Mouse (Mus musculus) lung, postnatal 36 days (tissue): ENCODE results near the gene Dynlrb1.

ENCODE experiments used
- DNase-seq: peaks from one replicate; pipeline ENCODE4 v3.0.0; 2022; ENCODE audit warnings: mixed read lengths

Dynlrb1 gene

DNA sequence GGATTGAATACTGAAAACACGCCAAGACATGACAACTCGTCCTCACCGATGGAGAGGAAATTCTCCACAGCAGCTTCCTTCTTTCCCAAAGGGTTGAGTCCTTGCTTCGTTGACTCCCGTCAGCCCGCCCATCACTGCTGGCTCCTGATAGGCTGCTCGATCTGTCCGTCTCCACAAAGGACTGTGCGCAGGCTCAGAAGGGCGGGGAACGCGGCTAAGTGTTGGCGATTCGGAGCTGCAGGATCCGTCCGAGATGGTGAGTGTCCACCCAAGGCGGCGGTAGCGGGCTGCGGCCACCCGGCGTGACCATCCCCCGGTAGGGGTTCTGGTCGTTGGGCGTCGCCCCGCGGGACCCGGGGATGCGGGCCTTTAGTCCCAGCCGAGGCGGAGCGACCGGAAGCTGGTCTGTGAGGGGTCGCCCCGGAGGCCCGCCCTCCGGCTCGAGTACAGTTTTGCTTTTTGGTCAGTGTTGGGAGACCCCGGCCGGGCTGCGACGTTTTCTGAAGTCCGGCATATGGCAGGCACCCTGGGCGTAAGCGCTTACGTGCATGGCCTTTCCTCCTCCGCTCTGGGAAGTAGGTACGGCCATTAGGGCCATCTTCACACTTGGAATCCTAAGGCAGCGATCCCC is at the start of gene Dynlrb1:
Gene Dynlrb1 (plus strand): TSS at position 172 of the 631 bp plus-strand sequence.
- peak; percentile 99 for DNase-seq

DNA sequence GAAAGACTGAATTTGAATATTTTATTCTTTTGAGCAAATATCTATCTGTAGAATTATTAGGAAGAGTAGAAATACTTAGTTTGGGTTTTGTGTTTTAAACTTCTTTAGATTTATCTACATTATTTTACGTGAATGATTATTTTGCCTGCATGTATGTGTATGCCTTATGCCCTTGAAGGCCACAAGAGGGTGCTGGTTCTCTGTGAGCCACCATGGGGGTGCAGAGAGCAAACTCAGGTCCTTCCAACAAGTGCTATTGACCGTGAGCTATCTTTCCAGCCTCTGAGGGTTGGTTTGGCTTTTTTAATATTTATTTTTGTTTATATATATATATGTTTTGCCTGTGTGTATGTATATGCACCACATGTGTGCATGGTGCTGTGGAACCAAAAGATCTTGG is 28.9 kb upstream of the Dynlrb1 start:
- DNase-seq = peak; percentile 38

DNA sequence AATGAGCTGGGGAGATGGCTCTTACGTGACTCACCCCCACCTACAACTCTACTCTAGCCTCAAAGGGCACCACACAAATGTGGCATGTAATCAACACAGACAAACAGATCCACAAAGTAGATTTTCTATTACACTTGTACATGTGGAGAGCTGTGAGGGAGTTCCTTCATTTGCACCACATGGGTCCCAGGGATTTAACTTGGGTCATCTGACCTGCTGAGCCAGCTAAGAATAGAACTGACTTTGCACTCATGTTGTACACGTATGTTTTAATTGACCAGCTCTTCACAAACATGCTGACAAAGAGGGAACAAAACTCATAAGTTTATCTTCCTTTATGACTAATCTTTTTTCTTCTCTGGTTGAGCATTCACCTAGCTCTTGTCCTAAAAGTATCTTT is 13.2 kb upstream of the Dynlrb1 start:
- DNase-seq = no peak

DNA sequence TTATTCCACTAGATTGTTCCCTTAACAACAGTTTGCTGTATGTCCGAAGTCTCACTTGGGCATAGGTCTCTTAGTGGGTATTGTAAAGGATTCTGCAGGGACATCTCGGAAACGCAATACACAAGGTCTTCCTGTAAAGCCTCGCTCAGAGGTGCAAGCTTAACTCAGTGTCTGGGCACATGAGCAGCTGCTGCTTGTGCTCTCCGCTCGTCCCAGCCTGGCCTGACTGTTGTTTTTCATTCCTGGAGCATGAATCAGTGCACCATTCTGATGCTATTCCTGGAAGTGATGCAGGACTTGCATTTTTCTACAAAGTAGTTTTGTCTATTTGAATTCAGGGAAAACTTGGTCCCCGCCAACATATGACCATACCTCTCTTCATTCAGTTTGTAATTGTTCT is 11.6 kb upstream of the Dynlrb1 start:
- peak; percentile 10 for DNase-seq

DNA sequence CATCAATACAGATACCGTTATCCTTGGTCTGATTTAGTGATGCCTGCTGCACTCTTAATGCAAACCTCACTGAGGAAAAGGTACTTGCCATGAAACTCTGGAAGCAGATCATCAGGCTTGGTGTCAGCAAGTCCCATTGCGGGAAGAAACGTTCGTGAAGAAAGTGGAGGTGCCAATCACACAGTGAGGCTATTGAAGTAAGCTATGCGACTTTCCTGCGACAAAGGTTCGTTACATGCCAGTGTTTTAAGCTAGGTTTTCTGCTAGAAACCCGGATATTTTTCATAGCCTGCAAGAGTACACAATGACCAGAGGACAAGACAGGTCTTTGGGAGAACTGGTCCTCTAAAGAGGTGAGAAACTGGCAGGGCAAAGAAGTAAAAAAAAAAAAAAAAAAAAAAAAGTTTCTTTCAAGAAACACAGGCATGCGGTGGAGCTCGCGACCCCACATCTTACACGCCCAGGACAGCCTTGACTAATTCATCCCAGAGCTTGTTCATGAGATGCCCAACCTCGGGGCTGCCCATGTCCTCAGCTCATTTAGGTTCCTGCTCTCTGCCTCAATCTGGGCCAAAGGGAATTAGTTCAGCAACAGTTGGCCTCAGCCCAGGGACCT is 479 bp upstream of the Dynlrb1 start:
- DNase-seq = no peak

DNA sequence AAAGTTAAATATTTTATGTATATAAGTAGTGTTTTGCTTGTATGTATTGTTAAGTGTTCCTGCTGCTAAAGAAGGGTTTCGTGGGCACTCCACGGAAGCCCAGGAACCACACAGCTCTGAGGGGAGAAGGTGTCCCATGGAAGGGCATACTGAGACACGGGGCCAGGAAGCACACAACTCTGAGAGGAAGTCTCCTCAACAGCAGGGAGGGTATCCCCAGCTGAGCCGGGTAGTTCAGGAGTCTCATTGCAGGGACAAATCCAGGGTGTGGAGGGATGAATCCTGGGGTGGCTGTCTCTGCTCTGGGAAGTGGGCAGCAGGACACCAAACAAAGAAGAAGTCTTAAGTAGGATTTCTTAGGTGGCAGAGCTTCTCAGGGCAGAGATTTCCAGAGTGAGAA is 943 bp downstream of the Dynlrb1 start:
- no peak for DNase-seq

DNA sequence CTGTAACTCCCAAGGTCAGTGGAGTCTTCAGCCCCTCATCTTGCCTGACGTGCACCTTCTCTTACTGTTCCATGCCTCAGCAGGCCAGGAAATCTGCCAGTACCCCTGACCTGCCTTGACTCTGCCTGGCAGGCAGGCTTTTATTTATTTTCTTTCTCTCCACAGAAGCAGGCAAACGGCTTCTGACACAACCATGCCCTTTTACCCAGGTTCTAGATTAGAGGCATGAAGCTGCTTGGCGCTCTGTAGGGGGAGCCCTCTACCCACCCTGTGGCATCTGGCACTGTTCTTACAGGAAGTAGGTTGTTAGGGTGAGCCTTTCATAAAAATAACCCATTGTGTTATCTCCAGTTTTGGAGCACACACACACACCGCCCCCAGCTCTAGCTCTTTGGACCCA is 4.6 kb downstream of the Dynlrb1 start:
- DNase-seq = peak; percentile 64

DNA sequence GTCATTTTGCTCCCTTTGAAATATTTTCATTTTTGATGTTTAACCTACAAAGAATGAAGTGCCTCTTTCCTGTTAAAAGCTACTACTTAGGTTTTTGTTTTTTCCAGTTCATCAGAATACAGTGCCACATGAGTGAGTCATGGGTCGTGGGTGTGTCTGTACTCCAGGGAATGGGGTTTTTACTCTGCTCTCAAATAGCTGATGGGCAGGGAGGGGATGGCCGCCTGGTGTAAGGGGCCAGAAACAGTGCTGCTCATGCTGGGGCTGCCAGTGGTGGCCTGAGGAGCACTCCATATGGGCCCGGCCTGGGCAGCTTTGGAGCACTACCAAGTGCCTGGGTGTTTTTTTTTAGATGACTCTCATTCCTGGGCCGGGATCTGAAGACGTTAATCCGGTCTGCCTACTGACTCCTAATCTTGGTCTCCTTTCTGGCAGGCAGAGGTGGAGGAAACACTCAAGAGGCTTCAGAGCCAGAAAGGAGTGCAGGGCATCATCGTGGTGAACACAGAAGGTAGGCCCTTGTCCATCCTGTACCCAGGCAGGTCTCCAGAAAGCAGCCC is 6.0 kb downstream of the Dynlrb1 start:
- peak; percentile 38 for DNase-seq

DNA sequence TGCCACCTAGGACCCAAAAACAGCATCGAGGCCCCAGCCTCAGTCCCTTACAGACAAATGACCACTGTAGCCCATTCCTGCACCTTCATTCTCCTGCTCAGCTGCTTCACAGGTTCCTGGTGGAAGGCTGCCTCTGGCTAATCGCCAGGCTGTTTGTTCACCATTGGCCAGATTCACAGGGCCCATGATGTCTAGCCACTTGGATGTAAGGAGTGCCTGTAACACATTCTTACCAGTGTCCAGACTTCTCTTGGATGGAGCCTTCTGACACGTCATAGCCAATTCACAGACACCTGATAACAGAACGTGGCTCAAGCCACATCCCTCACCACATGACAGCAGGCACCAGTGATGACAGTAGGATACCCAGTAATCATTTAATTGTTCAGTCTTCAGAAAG is 9.9 kb downstream of the Dynlrb1 start:
- DNase-seq = no peak

DNA sequence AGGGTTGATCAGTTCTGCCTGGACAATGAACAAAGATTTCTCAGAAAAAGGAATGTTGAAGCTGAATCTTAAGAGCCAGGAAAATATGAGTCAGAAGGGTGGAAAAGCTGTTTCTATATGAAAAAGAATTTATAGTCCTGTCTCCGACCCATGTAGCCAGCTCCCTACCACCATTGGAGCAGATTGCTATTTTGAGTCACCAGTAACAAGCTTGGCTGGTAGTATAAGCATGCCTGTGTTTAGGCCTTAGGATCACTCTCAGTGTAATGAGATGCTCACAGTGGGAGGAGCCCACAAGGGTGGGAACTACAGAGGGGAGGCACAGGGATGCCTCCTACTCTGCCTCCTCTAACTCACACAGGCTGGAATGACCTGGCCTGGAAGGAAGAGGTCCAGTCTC is 11.9 kb downstream of the Dynlrb1 start:
- no peak for DNase-seq

DNA sequence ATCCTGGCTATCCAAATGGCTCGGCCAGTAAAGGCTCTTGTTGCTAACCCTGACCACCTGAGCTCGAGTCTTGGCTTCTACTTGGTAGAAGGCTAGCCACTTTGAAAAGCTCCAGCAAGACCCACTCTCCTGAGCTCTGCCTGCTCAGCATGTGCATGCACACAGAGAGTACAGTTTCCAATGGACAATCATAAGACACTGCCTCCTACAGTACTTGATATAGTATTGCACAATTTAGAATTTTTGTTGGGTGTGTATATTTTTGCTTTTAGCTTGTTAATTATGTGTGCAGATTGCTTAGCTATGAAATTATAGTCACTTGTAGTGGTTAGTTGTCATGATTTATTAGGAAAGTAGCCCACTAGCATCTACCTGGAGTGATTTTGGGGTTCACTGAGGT is 12.4 kb downstream of the Dynlrb1 start:
- DNase-seq = no peak

DNA sequence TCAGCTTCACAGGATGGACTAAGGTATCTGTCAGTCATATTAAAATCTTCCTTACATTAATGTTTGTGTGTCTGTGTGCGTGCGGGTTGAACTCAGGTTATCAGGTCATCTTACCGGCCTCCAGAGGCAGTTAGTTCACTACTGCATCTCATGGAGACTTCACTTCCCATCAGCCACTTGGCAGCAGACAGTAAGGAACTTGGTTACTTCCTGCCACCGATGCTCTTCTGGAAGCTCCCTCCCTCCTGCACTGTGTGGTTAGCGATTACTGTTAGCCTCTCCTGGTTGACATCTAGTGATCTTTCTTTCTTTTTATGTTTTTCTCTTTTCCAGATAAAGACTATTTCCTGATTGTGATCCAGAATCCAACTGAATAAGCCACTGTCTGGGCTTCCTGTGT is 13.3 kb downstream of the Dynlrb1 start:
- DNase-seq = no peak

DNA sequence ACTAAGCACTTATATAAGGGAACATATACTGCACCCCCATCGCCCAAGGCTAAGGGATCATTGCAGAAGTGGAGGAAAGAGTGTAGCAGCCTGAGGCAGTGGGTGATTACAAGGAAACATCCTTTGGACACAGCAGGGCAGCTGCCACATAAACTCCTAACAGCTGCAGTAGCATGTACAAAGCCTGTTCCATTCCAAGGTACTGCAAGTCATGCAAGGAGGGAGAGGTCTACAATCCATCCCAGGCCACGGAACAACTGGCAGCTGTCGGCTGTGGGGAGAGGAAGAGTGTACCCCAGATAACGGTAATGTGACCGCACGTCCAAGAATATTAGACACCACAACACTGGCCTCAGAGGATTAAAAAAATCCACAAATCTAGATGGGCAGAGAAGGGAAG is 29.2 kb downstream of the Dynlrb1 start:
- no peak for DNase-seq

DNA sequence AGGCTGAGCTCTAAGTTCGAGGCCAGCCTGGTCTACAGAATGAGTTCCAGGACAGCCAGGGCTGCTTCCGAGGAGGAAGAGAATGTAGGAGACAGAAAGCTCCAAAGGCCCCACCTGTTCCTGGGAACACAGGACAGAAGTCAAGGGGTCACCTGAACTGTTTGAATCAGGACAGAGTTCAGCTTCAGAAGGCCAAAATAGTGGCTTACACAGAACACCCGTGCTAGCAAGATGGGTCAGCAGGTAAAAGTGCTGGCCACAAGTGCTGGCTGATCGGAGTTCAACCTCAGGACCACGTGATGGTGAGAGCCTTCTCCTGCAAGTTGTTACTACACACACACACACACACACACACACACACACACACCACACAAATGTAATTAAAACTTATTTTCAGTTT is 30.6 kb downstream of the Dynlrb1 start:
- no peak for DNase-seq

DNA sequence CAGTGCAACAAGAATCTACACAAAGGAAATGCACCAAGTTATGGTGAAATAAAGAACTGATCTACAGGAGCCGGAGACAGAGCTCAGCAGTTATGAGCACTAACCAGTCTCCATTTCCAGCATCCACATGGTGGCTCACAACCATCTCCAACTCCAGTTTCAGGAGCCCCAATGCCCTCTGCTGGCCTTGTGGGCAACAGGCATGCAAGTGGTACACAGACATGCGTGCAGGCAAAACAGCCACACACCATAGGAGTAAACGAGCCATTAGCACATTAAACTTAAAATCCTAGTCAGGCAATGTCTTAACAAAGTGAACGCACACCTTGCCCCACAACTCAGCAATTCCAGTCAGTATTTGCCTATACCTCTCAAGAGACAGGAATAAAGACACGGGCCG is 35.6 kb downstream of the Dynlrb1 start:
- peak; percentile 40 for DNase-seq

DNA sequence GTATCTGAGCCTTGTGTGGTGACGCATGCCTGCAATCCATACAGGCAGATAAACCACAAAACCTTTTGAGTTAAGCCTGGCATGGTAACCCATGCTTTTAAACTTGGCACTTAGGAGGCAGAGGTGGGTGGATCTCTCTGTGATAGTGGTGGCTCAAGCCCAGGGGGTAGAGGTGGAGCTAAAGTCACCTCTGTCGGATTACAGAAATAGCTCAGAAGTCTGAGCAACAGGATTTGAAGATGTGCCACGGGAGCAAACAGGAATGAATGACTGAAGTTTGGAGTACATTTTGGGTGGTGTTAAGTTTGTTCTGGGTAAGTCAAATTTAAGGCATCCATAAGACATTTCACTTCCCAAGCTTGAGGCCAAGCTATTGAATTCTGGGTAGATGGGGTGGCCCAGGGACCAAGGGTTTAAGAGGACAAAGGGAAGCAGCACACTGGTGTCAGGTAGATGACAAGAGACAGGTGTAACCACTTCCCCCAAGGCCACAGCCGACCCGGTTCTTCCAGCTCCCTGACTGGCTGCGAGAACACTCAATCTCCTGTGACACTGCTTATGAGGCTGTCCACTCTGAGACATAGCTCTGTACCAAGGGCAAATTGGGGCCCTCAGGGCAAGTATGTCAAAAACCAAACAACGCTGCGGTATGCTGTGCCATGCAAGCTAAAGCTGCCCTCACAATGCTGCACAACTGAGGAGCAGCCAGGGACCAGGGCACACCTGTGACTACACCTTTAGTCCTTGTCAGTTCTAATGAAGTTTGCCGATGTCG is 36.2 kb downstream of the Dynlrb1 start:
- DNase-seq = no peak

DNA sequence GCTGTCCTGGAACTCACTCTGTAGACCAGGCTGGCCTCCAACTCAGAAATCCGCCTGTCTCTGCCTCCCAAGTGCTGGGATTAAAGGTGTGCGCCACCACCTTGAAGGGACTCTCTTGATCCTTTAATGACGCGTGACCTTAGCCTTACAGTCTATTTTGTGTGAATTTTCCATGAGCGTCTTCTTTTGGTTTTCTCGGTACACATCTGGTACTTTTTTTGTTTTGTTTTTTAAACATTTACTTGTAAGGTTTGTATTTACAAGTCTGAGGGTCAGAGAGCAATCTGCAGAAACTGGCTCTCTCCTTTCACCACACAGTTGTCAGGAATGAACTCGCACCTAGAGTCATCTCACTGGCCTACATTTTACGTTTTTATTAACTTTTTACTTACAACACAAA is 37.3 kb downstream of the Dynlrb1 start:
- DNase-seq = no peak

DNA sequence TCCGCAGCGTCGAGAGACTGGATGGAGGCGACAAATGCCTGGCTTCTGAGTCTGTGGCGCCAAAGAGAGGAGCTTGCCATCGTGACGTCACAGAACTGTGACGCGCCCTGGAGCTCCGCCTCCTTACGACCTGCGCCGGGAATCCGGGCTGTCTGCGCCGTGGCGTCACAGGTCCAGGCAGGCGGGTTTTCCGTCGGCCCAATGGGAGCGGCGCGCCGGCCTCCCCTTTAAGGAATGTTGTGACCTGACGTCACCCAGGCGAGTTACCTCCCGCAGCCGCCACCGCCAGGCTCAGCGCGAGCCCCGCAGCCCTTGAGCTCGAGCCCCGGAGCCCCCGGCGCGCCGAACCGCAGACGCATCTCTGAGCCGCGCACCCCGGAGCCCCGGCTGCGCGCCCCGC is 39.9 kb downstream of the Dynlrb1 start, which contains the start of gene Map1lc3a:
Gene Map1lc3a (plus strand): TSS at position 103 of the 400 bp plus-strand sequence.
- peak; percentile 98 for DNase-seq

DNA sequence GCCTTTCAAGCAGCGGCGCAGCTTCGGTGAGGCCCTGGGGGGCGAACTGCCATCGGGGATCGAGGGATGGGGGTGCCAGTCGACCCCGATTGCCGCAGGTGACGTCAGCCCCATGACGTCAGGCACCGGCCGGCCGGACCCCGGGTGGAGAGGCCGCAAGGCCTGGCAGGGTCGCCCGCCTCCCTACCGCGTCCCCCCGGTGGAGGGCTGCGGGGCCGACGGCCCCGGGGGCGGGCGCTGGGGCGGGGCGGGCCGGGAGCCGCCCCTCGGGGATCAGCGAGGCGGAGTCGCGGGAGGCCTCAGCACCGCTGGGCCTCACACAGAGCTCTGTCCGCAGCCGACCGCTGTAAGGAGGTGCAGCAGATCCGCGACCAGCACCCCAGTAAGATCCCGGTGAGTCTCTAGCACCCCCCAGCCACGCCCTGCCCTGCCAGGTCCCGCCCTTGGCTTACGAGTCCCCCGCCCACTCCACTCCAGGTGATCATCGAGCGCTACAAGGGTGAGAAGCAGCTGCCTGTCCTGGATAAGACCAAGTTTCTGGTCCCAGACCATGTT is 40.4 kb downstream of the Dynlrb1 start:
- DNase-seq = peak; percentile 73

DNA sequence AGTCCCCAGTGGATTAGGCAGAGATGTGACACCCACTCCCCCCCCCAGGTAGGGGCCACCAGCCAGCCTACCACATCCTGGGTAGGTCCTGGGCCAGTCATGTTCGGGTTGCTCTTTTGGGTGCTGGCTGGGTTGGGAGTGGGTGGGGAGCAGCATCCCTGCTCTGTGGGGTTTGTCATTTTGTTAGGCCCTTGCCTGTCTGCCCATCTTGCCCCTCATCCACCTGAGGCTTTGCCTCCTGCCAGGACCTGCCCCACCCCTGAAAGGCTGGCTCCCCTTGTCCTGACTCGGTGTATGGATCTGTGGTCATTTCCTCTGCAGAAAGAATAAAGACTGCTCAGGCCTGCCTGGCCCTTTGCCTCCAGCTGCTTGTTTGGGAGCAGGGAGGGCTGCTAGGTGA is 41.4 kb downstream of the Dynlrb1 start:
- DNase-seq = no peak

DNA sequence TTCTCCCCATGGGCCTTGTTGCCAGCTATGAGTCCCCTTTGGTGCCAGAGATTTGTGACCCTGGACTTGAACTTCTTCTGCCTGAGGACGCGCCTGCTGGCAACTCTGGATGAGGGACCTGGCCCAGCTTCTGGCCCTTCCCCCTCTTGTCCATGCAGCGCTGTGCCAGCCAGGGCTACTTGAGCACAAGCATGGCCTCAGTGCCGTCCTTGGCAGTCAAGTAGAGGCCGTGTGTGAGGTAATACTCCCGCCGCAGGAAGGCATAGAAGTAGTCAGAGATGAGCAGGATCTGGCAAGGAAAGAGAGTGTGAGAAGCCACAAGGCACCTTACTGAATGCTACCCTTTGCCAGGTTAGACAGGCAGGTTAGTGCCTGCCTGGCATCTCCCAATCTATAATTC is 42.0 kb downstream of the Dynlrb1 start:
- DNase-seq = peak; percentile 81

DNA sequence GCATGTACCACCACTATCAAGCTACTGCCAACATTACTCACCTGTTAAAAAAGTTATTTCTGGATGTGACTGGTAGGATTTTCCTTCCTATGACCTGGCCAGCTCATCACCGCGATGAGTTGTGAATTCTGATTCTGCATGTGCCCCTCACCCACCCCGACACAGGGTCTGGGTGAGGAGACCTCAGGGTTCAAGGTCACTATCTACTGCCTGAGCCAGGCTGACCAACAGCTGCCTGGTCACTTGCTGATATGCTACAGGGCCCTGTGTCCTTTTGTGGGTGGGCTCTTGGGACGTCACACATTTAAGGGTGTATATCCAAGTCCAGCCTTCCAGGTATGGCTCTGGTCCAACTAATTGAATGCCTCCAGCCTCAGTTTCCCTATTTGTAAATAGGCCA is 42.8 kb downstream of the Dynlrb1 start:
- DNase-seq = no peak

DNA sequence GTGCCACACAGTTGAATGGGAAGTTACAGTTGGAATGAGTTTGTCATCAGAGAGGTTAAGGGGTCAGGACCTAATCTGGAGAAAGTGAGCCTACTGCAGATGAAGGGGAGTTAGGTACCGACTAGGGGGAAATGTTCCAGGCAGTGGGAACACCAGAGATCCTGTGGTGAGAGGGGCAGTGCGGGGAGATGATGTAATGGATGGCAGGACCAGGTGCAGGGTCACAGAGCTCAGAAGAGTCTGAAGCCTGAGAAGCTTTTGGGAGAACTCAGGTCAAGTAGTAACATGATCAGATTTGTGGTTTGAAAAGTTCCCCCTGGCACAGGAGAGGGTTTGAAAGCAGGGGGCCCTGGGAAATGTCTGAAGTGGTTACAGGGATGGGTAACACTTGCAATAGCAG is 43.8 kb downstream of the Dynlrb1 start:
- DNase-seq = no peak

DNA sequence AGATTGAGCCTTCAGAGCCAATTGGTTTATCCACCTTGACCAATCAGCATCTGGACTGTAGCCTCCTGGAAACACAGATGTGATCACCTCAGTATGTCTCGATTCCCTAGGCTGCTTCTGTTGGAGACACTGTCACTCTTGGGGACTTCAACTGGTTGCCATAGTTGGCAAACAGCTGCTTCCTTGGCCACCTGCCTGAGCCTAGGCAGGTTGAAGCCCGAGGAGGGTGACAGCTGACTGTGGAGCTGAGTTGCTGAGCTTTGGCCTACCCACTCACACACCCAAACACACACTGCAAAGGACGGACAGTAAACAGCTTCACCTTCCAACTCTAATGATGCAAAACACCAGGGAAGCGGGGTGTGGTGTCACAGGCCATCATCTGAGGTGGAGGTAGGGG is 47.5 kb downstream of the Dynlrb1 start:
- no peak for DNase-seq
